Mouse (Mus musculus): ENCODE results near the gene Gck. TPM values are rescaled to one million over a fixed set of nuclear protein-coding genes. Genes with fewer than 3 reads are reported as not detected.

Gene Gck
- polyA plus RNA-seq, 1 experiment from 2014 or later = 1.0 TPM

GRCm38 (mm10) chr11:5872707-5873106 is 77.2 kb downstream of the Gck start:
- Histone ChIP-seq H3K9me3 (ENCODE audit: control insufficient read depth, low read length) (no peaks in the 10 kb centered on the region), H3K36me3 (ENCODE audit: control insufficient read depth, insufficient read depth, low read length) (peaks cover 90% of the 10 kb centered on the region), H3K4me1 (ENCODE audit: control insufficient read depth, insufficient read depth, low read length) (peaks cover 11% of the 10 kb centered on the region), H3K4me3 (ENCODE audit: low read depth, low read length) (no peak overlapping the region), H3K27me3 (replicated peaks; ENCODE audit: control insufficient read depth, insufficient read depth, low read length) (no peaks in the 10 kb centered on the region), H3K9ac (ENCODE audit: low read depth, low read length) (no peak overlapping the region), H3K27ac (replicated peaks; ENCODE audit: low read depth, low read length) (no peak overlapping the region), H3K4me2 (ENCODE audit: low read depth, low read length) (no peak overlapping the region)
- 92% methylated on average over 11 of the region's 11 CpGs for WGBS
- ATAC-seq (ENCODE audit: low read depth) (no peak), DNase-seq (ENCODE audit: low spot score) (no peak)

GRCm38 (mm10) chr11:5870069-5870468 is 79.8 kb downstream of the Gck start:
- no peak for DNase-seq (ENCODE audit: low spot score)
- no peaks in the 10 kb centered on the region for H3K27me3 ChIP-seq (replicated peaks; ENCODE audit: control insufficient read depth, insufficient read depth, low read length)
- peaks cover 84% of the 10 kb centered on the region for H3K36me3 ChIP-seq (ENCODE audit: control insufficient read depth, insufficient read depth, low read length)
- no peak overlapping the region for H3K27ac ChIP-seq (replicated peaks; ENCODE audit: low read depth, low read length)
- WGBS = 89% methylated on average over 16 of the region's 16 CpGs
- no peak overlapping the region for H3K4me3 ChIP-seq (ENCODE audit: low read depth, low read length)
- H3K4me2 ChIP-seq (ENCODE audit: low read depth, low read length) = no peak overlapping the region
- H3K9me3 ChIP-seq (ENCODE audit: control insufficient read depth, low read length) = no peaks in the 10 kb centered on the region
- no peak for ATAC-seq (ENCODE audit: low read depth)
- no peaks in the 10 kb centered on the region for H3K4me1 ChIP-seq (ENCODE audit: control insufficient read depth, insufficient read depth, low read length)
- H3K9ac ChIP-seq (ENCODE audit: low read depth, low read length) = no peak overlapping the region

- no peaks in the 10 kb centered on the region for H3K4me1 ChIP-seq (ENCODE audit: control insufficient read depth, insufficient read depth, low read length)
- DNase-seq (ENCODE audit: low spot score) = no peak
- peaks cover 84% of the 10 kb centered on the region for H3K36me3 ChIP-seq (ENCODE audit: control insufficient read depth, insufficient read depth, low read length)
- H3K4me3 ChIP-seq (ENCODE audit: low read depth, low read length) = no peak overlapping the region
- H3K9ac ChIP-seq (ENCODE audit: low read depth, low read length) = no peak overlapping the region
- no peaks in the 10 kb centered on the region for H3K9me3 ChIP-seq (ENCODE audit: control insufficient read depth, low read length)
- no peak overlapping the region for H3K4me2 ChIP-seq (ENCODE audit: low read depth, low read length)
- no peak overlapping the region for H3K27ac ChIP-seq (replicated peaks; ENCODE audit: low read depth, low read length)
- WGBS = 91% methylated on average over 16 of the region's 16 CpGs
- no peak for ATAC-seq (ENCODE audit: low read depth)
- no peaks in the 10 kb centered on the region for H3K27me3 ChIP-seq (replicated peaks; ENCODE audit: control insufficient read depth, insufficient read depth, low read length)
These were observed 80.5 kb downstream of the Gck start for GRCm38 (mm10) chr11:5869331-5869730.

- H3K27ac ChIP-seq (replicated peaks; ENCODE audit: low read depth, low read length) = no peak overlapping the region
- H3K36me3 ChIP-seq (ENCODE audit: control insufficient read depth, insufficient read depth, low read length) = peaks cover 74% of the 10 kb centered on the region
- H3K27me3 ChIP-seq (replicated peaks; ENCODE audit: control insufficient read depth, insufficient read depth, low read length) = no peaks in the 10 kb centered on the region
- no peak for DNase-seq (ENCODE audit: low spot score)
- WGBS = 89% methylated on average over 12 of the region's 12 CpGs
- 0 out of 2 replicates have a peak, but pooled peaks cover under 1% of the 10 kb centered on the region for H3K4me1 ChIP-seq (ENCODE audit: control insufficient read depth, insufficient read depth, low read length)
- no peak for ATAC-seq (ENCODE audit: low read depth)
- no peaks in the 10 kb centered on the region for H3K9me3 ChIP-seq (ENCODE audit: control insufficient read depth, low read length)
- H3K9ac ChIP-seq (ENCODE audit: low read depth, low read length) = no peak overlapping the region
- H3K4me3 ChIP-seq (ENCODE audit: low read depth, low read length) = no peak overlapping the region
- no peak overlapping the region for H3K4me2 ChIP-seq (ENCODE audit: low read depth, low read length)
These were observed 81.6 kb downstream of the Gck start for GRCm38 (mm10) chr11:5868324-5868723.

- H3K4me2 ChIP-seq (ENCODE audit: low read depth, low read length) = no peak overlapping the region
- no peak overlapping the region for H3K9ac ChIP-seq (ENCODE audit: low read depth, low read length)
- 75% methylated on average over 2 of the region's 2 CpGs for WGBS
- no peak for ATAC-seq (ENCODE audit: low read depth)
- no peak overlapping the region for H3K4me3 ChIP-seq (ENCODE audit: low read depth, low read length)
- 0 out of 2 replicates have a peak, but pooled peaks cover 10% of the 10 kb centered on the region for H3K4me1 ChIP-seq (ENCODE audit: control insufficient read depth, insufficient read depth, low read length)
- H3K9me3 ChIP-seq (ENCODE audit: control insufficient read depth, low read length) = no peaks in the 10 kb centered on the region
- no peak overlapping the region for H3K27ac ChIP-seq (replicated peaks; ENCODE audit: low read depth, low read length)
- H3K27me3 ChIP-seq (replicated peaks; ENCODE audit: control insufficient read depth, insufficient read depth, low read length) = peaks cover 2% of the 10 kb centered on the region; the same call in 1 of the 2 replicates
- no peak for DNase-seq (ENCODE audit: low spot score)
- peaks cover 62% of the 10 kb centered on the region for H3K36me3 ChIP-seq (ENCODE audit: control insufficient read depth, insufficient read depth, low read length)
These were observed 82.7 kb downstream of the Gck start for GRCm38 (mm10) chr11:5867196-5867595.

- peaks cover 17% of the 10 kb centered on the region; the same call in 1 of the 2 replicates for H3K36me3 ChIP-seq (ENCODE audit: control insufficient read depth, insufficient read depth, low read length)
- peaks cover 15% of the 10 kb centered on the region; the same call in 1 of the 2 replicates for H3K27me3 ChIP-seq (replicated peaks; ENCODE audit: control insufficient read depth, insufficient read depth, low read length)
- no peak for DNase-seq (ENCODE audit: low spot score)
- 20% methylated on average over 15 of the region's 15 CpGs for WGBS
- H3K9ac ChIP-seq (ENCODE audit: low read depth, low read length) = peak overlapping the region; percentile 79
- 0 out of 2 replicates have a peak overlapping the region, but pooled peaks have one; percentile 33 for H3K27ac ChIP-seq (replicated peaks; ENCODE audit: low read depth, low read length)
- H3K4me3 ChIP-seq (ENCODE audit: low read depth, low read length) = peak overlapping the region; percentile 49
- ATAC-seq (ENCODE audit: low read depth) = no peak
- peak overlapping the region; percentile 86 for H3K4me2 ChIP-seq (ENCODE audit: low read depth, low read length)
- no peaks in the 10 kb centered on the region for H3K9me3 ChIP-seq (ENCODE audit: control insufficient read depth, low read length)
- peaks cover 19% of the 10 kb centered on the region; the same call in 1 of the 2 replicates for H3K4me1 ChIP-seq (ENCODE audit: control insufficient read depth, insufficient read depth, low read length)
These were observed 87.3 kb downstream of the Gck start for GRCm38 (mm10) chr11:5862394-5863105.

- DNase-seq (ENCODE audit: low spot score) = peak; percentile 79
These were observed 88.0 kb downstream of the Gck start, which contains the start of gene Aebp1 for GRCm38 (mm10) chr11:5861678-5862393. Gene Aebp1, plus strand, starts transcription at chr11:5861947.

GRCm38 (mm10) chr11:5860639-5861038 is 89.2 kb downstream of the Gck start:
- peaks cover 12% of the 10 kb centered on the region; the same call in 1 of the 2 replicates for H3K36me3 ChIP-seq (ENCODE audit: control insufficient read depth, insufficient read depth, low read length)
- DNase-seq (ENCODE audit: low spot score) (peak; percentile 30), ATAC-seq (ENCODE audit: low read depth) (no peak)
- H3K27me3 ChIP-seq (replicated peaks; ENCODE audit: control insufficient read depth, insufficient read depth, low read length) = peaks cover 15% of the 10 kb centered on the region; the same call in 1 of the 2 replicates
- H3K4me2 ChIP-seq (ENCODE audit: low read depth, low read length) = no peak overlapping the region
- peaks cover 31% of the 10 kb centered on the region for H3K4me1 ChIP-seq (ENCODE audit: control insufficient read depth, insufficient read depth, low read length)
- H3K27ac ChIP-seq (replicated peaks; ENCODE audit: low read depth, low read length) = no peak overlapping the region
- no peak overlapping the region for H3K9ac ChIP-seq (ENCODE audit: low read depth, low read length)
- no peak overlapping the region for H3K4me3 ChIP-seq (ENCODE audit: low read depth, low read length)
- no peaks in the 10 kb centered on the region for H3K9me3 ChIP-seq (ENCODE audit: control insufficient read depth, low read length)
- 60% methylated on average over 6 of the region's 6 CpGs for WGBS

More at GRCm38 (mm10) chr11:5861678-5862393, 88.0 kb downstream of the Gck start, which contains the start of gene Aebp1:
- Histone ChIP-seq H3K4me1 (ENCODE audit: control insufficient read depth, insufficient read depth, low read length) (peaks cover 19% of the 10 kb centered on the region), H3K9ac (ENCODE audit: low read depth, low read length) (peak within 1 kb of the TSS; percentile 79), H3K27ac (replicated peaks; ENCODE audit: low read depth, low read length) (peak within 1 kb of the TSS; percentile 33; the same call in 1 of the 2 replicates), H3K4me2 (ENCODE audit: low read depth, low read length) (peak within 1 kb of the TSS; percentile 86), H3K27me3 (replicated peaks; ENCODE audit: control insufficient read depth, insufficient read depth, low read length) (peaks cover 15% of the 10 kb centered on the region; the same call in 1 of the 2 replicates), H3K9me3 (ENCODE audit: control insufficient read depth, low read length) (no peaks in the 10 kb centered on the region), H3K36me3 (ENCODE audit: control insufficient read depth, insufficient read depth, low read length) (peaks cover 16% of the 10 kb centered on the region; the same call in 1 of the 2 replicates), H3K4me3 (ENCODE audit: low read depth, low read length) (peak within 1 kb of the TSS; percentile 49)
- WGBS = 1% methylated on average over 47 of the region's 59 CpGs
- peak; percentile 80 for ATAC-seq (ENCODE audit: low read depth)

Measured in embryonic facial prominence, embryonic 14.5 days (tissue).